Mouse (Mus musculus): Measurements from ENCODE around the gene Metap1d. TPM values are rescaled to one million over a fixed set of nuclear protein-coding genes. Genes with fewer than 3 reads are reported as not detected.

The Metap1d gene
- polyA plus RNA-seq, 1 experiment from 2014 or later, result 43.1 TPM

- peaks cover 95% of the 10 kb centered on the region for H3K27me3 ChIP-seq (ENCODE audit: control insufficient read depth, insufficient read depth, low read length)
- no peak overlapping the region for H3K27ac ChIP-seq (replicated peaks in 1 of 2; ENCODE audit: control insufficient read depth in 1 of 2, insufficient read depth in 1 of 2, low read depth in 2 of 2, low read length in 2 of 2)
- no peaks in the 10 kb centered on the region for H3K9me3 ChIP-seq (ENCODE audit: control insufficient read depth, low read length)
- no peak for ATAC-seq (ENCODE audit: insufficient number of reproducible peaks, insufficient read depth, low FRiP score, low read depth)
- H3K4me2 ChIP-seq (ENCODE audit: low read length), result no peak overlapping the region
- no peaks in the 10 kb centered on the region for H3K36me3 ChIP-seq (ENCODE audit: control insufficient read depth, insufficient read depth, low read length)
- peaks cover 3 to 14% of the 10 kb centered on the region in 2 experiments; a peak in 3 of 4 replicates for H3K4me1 ChIP-seq (ENCODE audit: control insufficient read depth in 2 of 2, insufficient read depth in 2 of 2, low read length in 2 of 2)
- H3K4me3 ChIP-seq (ENCODE audit: control insufficient read depth in 1 of 2, insufficient read depth in 1 of 2, low read depth in 1 of 2, low read length in 2 of 2), result 0 out of 4 replicates have a peak overlapping the region, but pooled peaks of 1 of the 2 experiments have one; percentile 1
- H3K9ac ChIP-seq (ENCODE audit: low read length), result no peak overlapping the region
- under 1% methylated on average over 43 of the region's 43 CpGs for WGBS
Measured at GRCm38 (mm10) chr2:71531990-71532970, 79.2 kb downstream of the Metap1d start.

DNA sequence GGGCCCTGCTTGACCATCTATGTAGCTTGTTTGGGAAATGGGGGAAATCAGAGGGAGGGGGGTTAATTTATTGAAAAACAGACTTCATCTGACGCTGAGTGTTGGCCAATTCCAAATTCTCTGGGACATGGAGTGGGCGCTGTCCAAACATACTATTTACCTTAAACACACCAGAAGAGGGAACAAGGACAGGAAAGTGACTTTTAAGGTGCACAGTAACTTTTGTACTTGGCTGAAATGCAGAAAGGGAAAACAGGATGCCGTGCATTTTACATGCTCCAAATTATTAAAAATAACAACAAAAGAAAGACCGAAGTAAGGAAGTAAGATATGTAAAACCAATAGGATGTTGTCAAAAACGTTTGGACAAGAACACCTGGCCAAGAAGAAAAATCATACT lies 80.0 kb downstream of the Metap1d start:
- WGBS, result 12% methylated on average over 5 of the region's 5 CpGs

GRCm38 (mm10) chr2:71534242-71535052 lies 81.4 kb downstream of the Metap1d start:
- Histone ChIP-seq H3K4me2 (ENCODE audit: low read length) (no peak overlapping the region), H3K4me3 (ENCODE audit: control insufficient read depth in 1 of 2, insufficient read depth in 1 of 2, low read depth in 1 of 2, low read length in 2 of 2) (no peak overlapping the region), H3K9ac (ENCODE audit: low read length) (no peak overlapping the region), H3K4me1 (ENCODE audit: control insufficient read depth in 2 of 2, insufficient read depth in 2 of 2, low read length in 2 of 2) (peaks cover 3 to 5% of the 10 kb centered on the region in 2 experiments; a peak in 3 of 4 replicates), H3K9me3 (ENCODE audit: control insufficient read depth, low read length) (no peaks in the 10 kb centered on the region), H3K36me3 (ENCODE audit: control insufficient read depth, insufficient read depth, low read length) (no peaks in the 10 kb centered on the region), H3K27ac (replicated peaks in 1 of 2; ENCODE audit: control insufficient read depth in 1 of 2, insufficient read depth in 1 of 2, low read depth in 2 of 2, low read length in 2 of 2) (no peak overlapping the region), H3K27me3 (ENCODE audit: control insufficient read depth, insufficient read depth, low read length) (peaks cover 97% of the 10 kb centered on the region)
- ATAC-seq (ENCODE audit: insufficient number of reproducible peaks, insufficient read depth, low FRiP score, low read depth), result no peak
- WGBS, result 2% methylated on average over 20 of the region's 20 CpGs

More for the DNA sequence above, 80.0 kb downstream of the Metap1d start:
- Histone ChIP-seq H3K9me3 (ENCODE audit: control insufficient read depth, low read length) (no peaks in the 10 kb centered on the region), H3K36me3 (ENCODE audit: control insufficient read depth, insufficient read depth, low read length) (no peaks in the 10 kb centered on the region), H3K4me1 (ENCODE audit: control insufficient read depth in 2 of 2, insufficient read depth in 2 of 2, low read length in 2 of 2) (peaks cover 3 to 14% of the 10 kb centered on the region in 2 experiments; a peak in 3 of 4 replicates), H3K27me3 (ENCODE audit: control insufficient read depth, insufficient read depth, low read length) (peaks cover 96% of the 10 kb centered on the region), H3K9ac (ENCODE audit: low read length) (no peak overlapping the region), H3K27ac (replicated peaks in 1 of 2; ENCODE audit: control insufficient read depth in 1 of 2, insufficient read depth in 1 of 2, low read depth in 2 of 2, low read length in 2 of 2) (no peak overlapping the region), H3K4me3 (ENCODE audit: control insufficient read depth in 1 of 2, insufficient read depth in 1 of 2, low read depth in 1 of 2, low read length in 2 of 2) (no peak overlapping the region), H3K4me2 (ENCODE audit: low read length) (no peak overlapping the region)
- ATAC-seq (ENCODE audit: insufficient number of reproducible peaks, insufficient read depth, low FRiP score, low read depth), result no peak

DNA sequence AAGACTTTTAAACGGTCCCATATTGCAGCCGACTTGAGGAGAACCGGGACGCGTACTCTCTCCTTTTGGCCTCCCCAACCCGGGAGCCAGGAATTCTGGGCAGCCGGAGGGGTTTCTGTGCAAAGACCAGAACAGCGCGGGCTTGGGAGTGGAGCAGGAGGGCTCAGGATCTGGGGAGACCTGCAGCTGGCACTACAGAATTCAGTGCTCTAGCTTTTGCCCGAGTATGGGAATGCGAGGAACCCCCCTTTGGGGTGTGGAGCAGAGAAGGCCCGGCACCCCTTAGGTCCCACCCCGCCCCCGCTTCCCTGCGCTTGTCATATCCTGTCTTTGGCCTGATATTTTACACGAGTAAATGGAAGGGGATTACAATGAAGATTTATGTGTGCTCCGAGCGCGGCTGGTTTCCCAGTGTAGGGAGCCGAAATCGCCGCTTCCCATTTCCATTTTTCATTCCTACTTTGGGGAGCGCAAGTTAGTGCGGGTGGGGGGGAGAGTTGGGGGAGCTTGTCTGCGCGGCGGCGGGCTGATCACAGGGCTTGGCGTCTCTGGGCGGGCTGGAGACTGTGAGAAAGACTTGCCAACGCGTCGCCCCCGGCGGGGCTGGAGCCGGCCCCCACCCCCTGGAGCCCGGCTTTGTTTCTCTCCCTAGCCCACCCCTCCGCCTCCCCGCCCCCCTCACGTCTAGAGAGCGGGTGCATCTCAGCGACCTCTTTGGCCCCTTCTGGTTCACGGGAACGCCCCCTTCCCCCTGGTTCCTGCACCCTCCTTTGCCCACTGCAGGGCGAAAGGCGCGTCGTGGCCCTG lies 87.7 kb downstream of the Metap1d start:
- ATAC-seq (ENCODE audit: insufficient number of reproducible peaks, insufficient read depth, low FRiP score, low read depth), result no peak
- H3K4me3 ChIP-seq (ENCODE audit: control insufficient read depth in 1 of 2, insufficient read depth in 1 of 2, low read depth in 1 of 2, low read length in 2 of 2), result peak overlapping the region in 1 of 2 experiments; percentile 28; a peak in 2 of 4 replicates
- H3K36me3 ChIP-seq (ENCODE audit: control insufficient read depth, insufficient read depth, low read length), result no peaks in the 10 kb centered on the region
- peaks cover 2 to 22% of the 10 kb centered on the region in 2 experiments; a peak in 3 of 4 replicates for H3K4me1 ChIP-seq (ENCODE audit: control insufficient read depth in 2 of 2, insufficient read depth in 2 of 2, low read length in 2 of 2)
- H3K4me2 ChIP-seq (ENCODE audit: low read length), result peak overlapping the region; percentile 44
- H3K27ac ChIP-seq (replicated peaks in 1 of 2; ENCODE audit: control insufficient read depth in 1 of 2, insufficient read depth in 1 of 2, low read depth in 2 of 2, low read length in 2 of 2), result no peak overlapping the region
- H3K27me3 ChIP-seq (ENCODE audit: control insufficient read depth, insufficient read depth, low read length), result peaks cover 97% of the 10 kb centered on the region
- H3K9me3 ChIP-seq (ENCODE audit: control insufficient read depth, low read length), result no peaks in the 10 kb centered on the region
- under 1% methylated on average over 42 of the region's 48 CpGs for WGBS
- no peak overlapping the region; the same call in 1 of the 2 replicates for H3K9ac ChIP-seq (ENCODE audit: low read length)

DNA sequence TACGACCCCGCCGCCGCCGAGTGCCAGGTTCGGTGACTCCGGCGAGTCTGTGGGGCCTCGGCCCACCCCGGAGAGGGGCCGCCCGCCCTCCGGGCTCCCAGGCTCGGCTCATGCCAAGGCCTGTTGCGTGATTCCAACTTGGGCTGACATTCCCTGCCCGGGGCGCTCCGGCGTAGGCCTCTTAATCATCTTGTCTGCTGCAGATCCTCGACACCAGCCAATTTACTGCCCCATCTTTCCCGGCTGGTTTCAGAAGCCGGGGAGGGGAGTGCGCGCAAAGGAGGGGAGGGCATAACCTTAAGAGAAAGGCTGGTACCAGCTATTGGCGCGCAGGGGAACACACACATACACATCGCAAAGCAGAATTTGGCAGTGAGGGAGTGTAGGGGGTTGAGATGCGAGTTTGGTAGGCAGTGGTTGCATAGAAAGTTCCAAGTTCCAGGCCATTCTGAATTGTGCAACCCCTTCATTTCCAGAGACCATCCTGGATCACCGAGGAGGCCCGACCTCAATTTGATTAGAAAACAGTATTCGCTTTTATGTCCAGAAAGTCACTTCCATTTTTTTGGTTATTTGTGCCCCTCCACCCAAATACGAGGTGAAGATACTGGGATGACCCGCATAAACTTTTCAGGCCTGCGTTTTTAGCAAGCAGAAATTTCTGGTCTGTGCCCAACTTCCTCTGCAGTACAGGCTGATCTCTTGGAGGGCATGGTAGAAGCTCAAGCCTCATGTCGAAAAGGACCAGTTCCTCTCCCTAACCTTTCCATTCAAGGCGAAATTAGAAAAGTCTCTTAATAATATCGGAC lies 88.5 kb downstream of the Metap1d start:
- 5% methylated on average over 37 of the region's 37 CpGs for WGBS
- H3K4me3 ChIP-seq (ENCODE audit: control insufficient read depth in 1 of 2, insufficient read depth in 1 of 2, low read depth in 1 of 2, low read length in 2 of 2), result peak overlapping the region in 1 of 2 experiments; percentile 28; a peak in 2 of 4 replicates
- H3K4me1 ChIP-seq (ENCODE audit: control insufficient read depth in 2 of 2, insufficient read depth in 2 of 2, low read length in 2 of 2), result peaks cover 5 to 29% of the 10 kb centered on the region in 2 experiments
- H3K9ac ChIP-seq (ENCODE audit: low read length), result no peak overlapping the region; the same call in 1 of the 2 replicates
- peak overlapping the region; percentile 44 for H3K4me2 ChIP-seq (ENCODE audit: low read length)
- H3K36me3 ChIP-seq (ENCODE audit: control insufficient read depth, insufficient read depth, low read length), result no peaks in the 10 kb centered on the region
- H3K9me3 ChIP-seq (ENCODE audit: control insufficient read depth, low read length), result no peaks in the 10 kb centered on the region
- H3K27ac ChIP-seq (replicated peaks in 1 of 2; ENCODE audit: control insufficient read depth in 1 of 2, insufficient read depth in 1 of 2, low read depth in 2 of 2, low read length in 2 of 2), result no peak overlapping the region
- no peak for ATAC-seq (ENCODE audit: insufficient number of reproducible peaks, insufficient read depth, low FRiP score, low read depth)
- H3K27me3 ChIP-seq (ENCODE audit: control insufficient read depth, insufficient read depth, low read length), result peaks cover 97% of the 10 kb centered on the region

DNA sequence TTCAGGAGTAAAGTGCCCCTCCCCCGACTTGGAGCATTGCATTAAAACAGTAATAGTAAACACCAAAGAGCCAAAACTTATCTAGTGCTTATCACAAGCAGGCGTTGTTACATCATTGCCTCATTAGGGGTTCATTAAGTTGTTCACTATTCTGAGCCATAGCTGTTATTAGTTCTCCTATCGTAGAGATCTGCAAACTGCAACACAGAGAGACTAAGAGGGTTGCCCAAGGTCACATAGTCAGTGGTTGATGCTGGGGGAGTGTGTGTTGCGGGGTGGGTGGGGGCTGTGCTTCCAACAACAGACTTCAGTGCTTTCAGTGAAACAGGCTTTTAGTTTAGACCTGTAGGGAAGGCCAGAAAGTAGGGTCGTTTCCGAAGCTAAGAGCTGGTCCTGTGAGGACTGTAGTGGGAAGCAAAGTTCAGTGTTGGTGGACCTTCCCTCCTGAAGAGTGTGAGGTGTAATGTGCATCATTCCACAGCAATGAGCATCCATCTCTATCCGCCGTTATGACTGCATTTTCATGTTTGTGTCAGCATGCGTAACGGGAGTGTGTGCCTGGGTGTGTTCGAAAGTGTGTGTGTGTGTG lies 89.2 kb downstream of the Metap1d start:
- no peaks in the 10 kb centered on the region for H3K36me3 ChIP-seq (ENCODE audit: control insufficient read depth, insufficient read depth, low read length)
- H3K27ac ChIP-seq (replicated peaks in 1 of 2; ENCODE audit: control insufficient read depth in 1 of 2, insufficient read depth in 1 of 2, low read depth in 2 of 2, low read length in 2 of 2), result no peak overlapping the region
- H3K9ac ChIP-seq (ENCODE audit: low read length), result no peak overlapping the region
- H3K4me2 ChIP-seq (ENCODE audit: low read length), result no peak overlapping the region
- ATAC-seq (ENCODE audit: insufficient number of reproducible peaks, insufficient read depth, low FRiP score, low read depth), result no peak
- WGBS, result 4% methylated on average over 11 of the region's 11 CpGs
- peaks cover 97% of the 10 kb centered on the region for H3K27me3 ChIP-seq (ENCODE audit: control insufficient read depth, insufficient read depth, low read length)
- no peak overlapping the region; a peak in 1 of 4 replicates for H3K4me3 ChIP-seq (ENCODE audit: control insufficient read depth in 1 of 2, insufficient read depth in 1 of 2, low read depth in 1 of 2, low read length in 2 of 2)
- H3K4me1 ChIP-seq (ENCODE audit: control insufficient read depth in 2 of 2, insufficient read depth in 2 of 2, low read length in 2 of 2), result peaks cover 7 to 31% of the 10 kb centered on the region in 2 experiments
- no peaks in the 10 kb centered on the region for H3K9me3 ChIP-seq (ENCODE audit: control insufficient read depth, low read length)

Measured in heart, embryonic 14.5 days (tissue).